Mouse (Mus musculus) small intestine, adult 2 months (tissue): ENCODE measurements around the gene Ptprd. TPM values are rescaled to one million over a fixed set of nuclear protein-coding genes. Genes with fewer than 3 reads are reported as not detected.

ENCODE experiments used
- H3K27ac ChIP-seq: fragments of 200-500 bp; 2 replicates; pipeline ENCODE4 v1.5.1; 2012; ENCODE audit warnings: low read depth, low read length, control low read depth, inconsistent platforms; ENCODE audit not compliant: insufficient read depth
- H3K27me3 ChIP-seq: fragments of 200-500 bp; 2 replicates; pipeline ENCODE4 v1.6.1; 2012; ENCODE audit warnings: mild to moderate bottlenecking, moderate library complexity, low read length, inconsistent platforms; ENCODE audit not compliant: control insufficient read depth, insufficient read depth
- H3K36me3 ChIP-seq: fragments of 200-500 bp; 2 replicates; pipeline ENCODE4 v1.6.1; 2012; ENCODE audit warnings: mild to moderate bottlenecking, low read length, control low read depth, inconsistent platforms; ENCODE audit not compliant: control insufficient read depth, insufficient read depth
- H3K4me1 ChIP-seq: fragments of 200-500 bp; 2 replicates; pipeline ENCODE4 v1.6.1; 2012; ENCODE audit warnings: low read length, inconsistent platforms, mixed read lengths; ENCODE audit not compliant: control insufficient read depth, insufficient read depth, insufficient read length
- H3K4me3 ChIP-seq: fragments of 200-500 bp; 2 replicates; pipeline ENCODE4 v1.5.1; 2012; ENCODE audit warnings: low read depth, mild to moderate bottlenecking, control low read depth, inconsistent platforms, low read length, moderate library complexity
- CTCF ChIP-seq: fragments of 200-500 bp; IDR thresholded peaks from 2 replicates; pipeline ENCODE4 v1.5.1; 2012; ENCODE audit warnings: low read depth, mild to moderate bottlenecking, control low read depth, inconsistent platforms, low read length, moderate library complexity, mixed read lengths; ENCODE audit not compliant: insufficient replicate concordance, insufficient read length; ENCODE audit errors: extremely low read depth
- POLR2A ChIP-seq: fragments of 200-500 bp; IDR thresholded peaks from 2 replicates; pipeline ENCODE4 v1.6.1; 2012; ENCODE audit warnings: low read depth, mild to moderate bottlenecking, control low read depth, inconsistent platforms, low read length, moderate library complexity
- WGBS: fragments of 180-500 bp; shearing (Covaris S2); methylation state at CpG from one replicate; pipeline ENCODE4 v1.1.7; 2018; 5-methylcytosine and 5-hydroxymethylcytosine counted together
- polyA plus RNA-seq: library from polyadenylated mRNA; depleted of rRNA; stranded (reverse); fragments of >200 nt; gene quantifications from 2 replicates; pipeline ENCODE4 v1.2.3, GENCODE M21; 2012

Gene Ptprd
- polyA plus RNA-seq, 1 experiment: 1.5 TPM

DNA sequence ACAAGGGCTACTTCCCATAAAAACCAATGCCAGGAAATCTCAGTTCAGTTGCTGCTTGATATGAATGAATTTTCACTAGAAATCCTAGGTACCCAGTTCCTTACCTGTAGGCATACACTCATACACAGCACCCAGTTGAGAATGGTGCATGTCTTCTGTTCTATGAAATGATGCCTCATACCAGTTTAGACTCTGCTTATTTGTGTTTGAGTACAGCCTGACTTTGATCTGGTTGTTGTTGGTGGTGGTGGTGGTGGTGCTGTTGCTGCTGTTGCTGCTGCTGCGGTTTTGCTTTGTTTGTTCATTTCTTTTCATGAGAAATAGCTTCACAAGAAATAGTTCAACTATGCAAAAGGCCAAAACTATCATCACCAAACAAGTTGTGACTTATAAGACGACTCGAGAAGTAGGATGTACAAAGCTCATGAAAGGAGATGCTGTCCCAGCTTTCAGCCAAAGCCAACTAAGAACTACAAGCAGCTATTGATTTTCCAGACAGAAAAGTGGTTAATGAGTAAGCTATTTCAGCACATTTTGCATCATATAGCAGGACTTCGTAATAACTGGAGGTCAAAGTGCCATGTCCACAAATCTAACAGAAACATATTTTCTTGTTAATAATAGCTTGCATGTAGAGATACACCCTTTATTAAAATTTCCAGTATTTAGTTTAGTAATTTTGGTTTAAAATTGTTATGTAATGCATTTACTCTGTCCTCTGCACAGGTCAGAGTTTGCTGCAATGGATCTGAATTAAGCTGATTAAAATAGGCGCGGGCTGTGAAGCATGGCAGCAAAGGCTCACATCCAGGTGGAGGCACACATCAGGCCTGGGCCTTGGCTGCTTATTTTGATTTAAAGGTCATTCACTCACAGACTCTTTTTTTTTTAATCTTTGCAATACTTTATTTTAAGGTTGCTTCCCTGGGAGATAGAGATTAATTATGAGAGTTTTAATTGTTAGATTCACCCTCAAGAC lies 1270.1 kb downstream of the Ptprd start:
- Histone ChIP-seq H3K27me3 (no peaks in the 10 kb centered on the region), H3K4me1 (no peaks in the 10 kb centered on the region), H3K4me3 (no peak overlapping the region), H3K36me3 (no peaks in the 10 kb centered on the region), H3K27ac (no peak overlapping the region)
- WGBS: 34% methylated on average over 6 of the region's 6 CpGs
- TF ChIP-seq CTCF (no peak), POLR2A (no peak)

DNA sequence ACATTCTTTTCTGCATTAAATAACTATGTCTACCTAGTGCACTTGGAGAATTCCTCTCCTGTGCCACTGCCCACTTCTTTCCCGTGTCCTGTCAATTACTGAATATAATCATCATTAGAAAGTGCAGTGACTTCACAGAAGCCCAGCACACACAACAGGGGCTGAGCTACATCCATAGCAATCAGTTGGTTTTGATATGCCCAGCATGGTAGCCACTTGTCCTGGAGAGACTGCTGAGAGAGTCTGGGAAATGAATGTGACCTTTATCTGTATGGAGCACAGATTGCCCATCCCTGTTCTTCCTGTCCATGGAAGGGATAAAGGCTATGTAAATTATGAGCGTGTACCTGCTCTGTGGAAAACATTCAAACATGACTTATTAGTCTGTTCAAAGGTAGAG lies 1280.2 kb downstream of the Ptprd start:
- no peak overlapping the region for H3K4me3 ChIP-seq
- 69% methylated on average over 2 of the region's 2 CpGs for WGBS
- H3K27ac ChIP-seq: no peak overlapping the region
- no peaks in the 10 kb centered on the region for H3K27me3 ChIP-seq
- TF ChIP-seq CTCF: no peak
- no peak for TF ChIP-seq POLR2A
- H3K36me3 ChIP-seq: no peaks in the 10 kb centered on the region
- H3K4me1 ChIP-seq: no peaks in the 10 kb centered on the region

DNA sequence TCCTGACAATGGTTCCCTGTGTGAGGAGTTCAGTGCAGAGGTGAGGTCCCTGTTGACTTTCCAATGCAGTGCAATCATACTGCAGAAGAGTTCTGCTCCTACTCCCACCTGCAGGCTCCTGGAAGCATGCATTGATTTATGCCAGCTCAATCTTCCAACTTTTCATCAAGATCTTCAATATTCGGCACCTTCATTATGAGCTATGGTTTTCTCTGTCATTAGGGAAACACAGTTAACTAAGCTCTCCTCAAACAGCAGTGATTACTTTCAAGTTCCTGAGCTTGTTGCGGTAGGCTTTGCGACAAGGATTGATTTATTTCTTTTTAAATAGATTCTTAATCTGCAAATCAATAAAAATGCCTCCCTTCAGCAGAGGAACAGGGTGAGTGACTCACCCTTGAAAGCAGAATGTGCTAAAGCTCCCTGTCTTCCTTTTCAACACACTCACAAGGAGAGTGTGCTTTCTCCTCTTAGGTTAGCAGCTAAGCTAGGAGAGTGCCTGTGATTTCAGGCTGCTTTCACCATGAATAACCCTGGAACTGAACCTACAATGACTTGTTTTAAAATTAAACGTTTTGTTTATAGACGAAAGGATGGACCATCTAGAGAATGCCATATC lies 1298.1 kb downstream of the Ptprd start:
- H3K4me3 ChIP-seq: no peak overlapping the region
- no peak overlapping the region for H3K27ac ChIP-seq
- H3K36me3 ChIP-seq: no peaks in the 10 kb centered on the region
- TF ChIP-seq POLR2A: no peak
- TF ChIP-seq CTCF: no peak
- WGBS: 38% methylated on average over 5 of the region's 5 CpGs
- H3K4me1 ChIP-seq: no peaks in the 10 kb centered on the region
- H3K27me3 ChIP-seq: no peaks in the 10 kb centered on the region

DNA sequence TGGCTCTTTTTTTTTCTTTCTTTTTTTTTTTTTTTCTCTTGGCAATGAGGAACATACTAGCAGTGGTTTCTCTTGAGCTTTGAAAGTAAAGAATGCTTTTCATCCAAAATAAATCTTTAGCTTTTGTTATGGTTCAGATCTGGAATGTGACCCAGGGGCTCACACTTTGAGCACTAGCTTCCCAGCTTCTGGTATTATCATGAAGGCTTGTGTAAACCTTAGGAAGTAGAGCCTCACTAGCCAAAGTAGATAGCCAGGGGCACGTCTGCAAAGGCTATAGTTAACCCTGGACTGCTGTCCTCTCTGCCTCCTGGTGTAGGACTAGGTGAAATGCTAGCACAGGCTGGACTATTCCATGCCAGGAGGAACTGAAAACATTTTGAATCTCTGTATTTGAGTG lies 1310.1 kb downstream of the Ptprd start:
- no peak overlapping the region for H3K27ac ChIP-seq
- H3K27me3 ChIP-seq: no peaks in the 10 kb centered on the region
- H3K36me3 ChIP-seq: no peaks in the 10 kb centered on the region
- 38% methylated on average over 1 of the region's 1 CpGs for WGBS
- no peak overlapping the region for H3K4me3 ChIP-seq
- H3K4me1 ChIP-seq: no peaks in the 10 kb centered on the region
- no peak for TF ChIP-seq CTCF
- TF ChIP-seq POLR2A: no peak

DNA sequence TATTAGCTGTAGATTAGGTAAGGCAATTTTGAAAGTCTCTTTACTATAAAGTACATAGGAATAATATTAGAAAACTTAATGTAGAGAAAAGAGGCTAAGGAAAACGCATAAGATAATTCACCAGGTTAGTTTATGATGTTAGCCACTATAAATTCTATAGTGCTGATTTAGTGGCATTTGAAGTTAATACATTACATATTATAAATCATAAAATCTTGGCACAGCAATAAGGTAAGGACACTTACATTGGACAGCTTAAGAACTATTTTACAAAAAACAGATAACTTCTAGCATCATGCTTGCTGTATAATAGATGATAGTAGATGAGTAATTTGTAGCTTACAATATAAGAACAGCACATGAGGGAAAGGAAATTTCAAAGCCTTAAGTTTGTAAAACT lies 1322.1 kb downstream of the Ptprd start:
- no peak overlapping the region for H3K27ac ChIP-seq
- H3K4me1 ChIP-seq: no peaks in the 10 kb centered on the region
- no peak overlapping the region for H3K4me3 ChIP-seq
- WGBS: 20% methylated on average over 1 of the region's 1 CpGs
- no peaks in the 10 kb centered on the region for H3K36me3 ChIP-seq
- no peaks in the 10 kb centered on the region for H3K27me3 ChIP-seq
- TF ChIP-seq POLR2A: no peak
- TF ChIP-seq CTCF: no peak

DNA sequence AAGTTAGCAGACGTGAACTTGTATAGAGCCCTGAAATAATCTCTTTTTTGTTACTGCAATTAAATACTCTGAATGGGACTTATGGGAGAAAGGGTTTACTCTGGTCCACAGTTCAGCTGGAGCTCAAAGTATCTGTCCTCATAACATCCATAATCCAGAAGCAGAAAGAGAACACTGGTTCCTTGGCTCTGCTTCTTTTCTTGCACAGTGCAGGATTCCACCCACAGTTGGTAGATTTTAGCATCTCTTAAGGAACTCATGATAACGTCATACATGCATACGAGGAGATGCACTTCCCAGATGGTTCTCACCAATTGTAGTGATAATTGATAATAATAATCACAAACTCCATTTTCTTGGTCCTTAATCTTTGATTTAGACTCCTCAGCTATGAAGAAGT lies 1330.2 kb downstream of the Ptprd start:
- TF ChIP-seq POLR2A: no peak
- TF ChIP-seq CTCF: no peak
- H3K27me3 ChIP-seq: no peaks in the 10 kb centered on the region
- 68% methylated on average over 3 of the region's 3 CpGs for WGBS
- no peaks in the 10 kb centered on the region for H3K4me1 ChIP-seq
- H3K27ac ChIP-seq: no peak overlapping the region
- H3K4me3 ChIP-seq: no peak overlapping the region
- no peaks in the 10 kb centered on the region for H3K36me3 ChIP-seq

DNA sequence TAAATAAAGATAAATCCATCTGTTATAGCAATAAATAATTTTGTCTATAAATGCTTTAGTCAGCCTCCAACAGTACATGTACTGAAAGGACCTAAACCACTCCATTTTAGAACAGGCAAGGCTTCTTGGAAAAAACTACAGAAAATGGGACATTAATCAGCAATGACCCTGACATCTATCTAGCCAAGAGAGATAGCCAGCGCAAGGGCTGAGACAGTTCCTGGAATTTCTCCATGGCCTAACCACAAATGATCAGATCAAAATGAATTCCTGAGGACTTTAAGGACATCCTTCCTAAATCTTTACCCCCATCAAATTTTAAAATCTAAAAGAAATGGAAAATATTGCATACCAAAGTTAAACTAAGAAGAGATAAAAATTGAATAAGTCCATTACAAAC lies 1340.8 kb downstream of the Ptprd start:
- no peak for TF ChIP-seq POLR2A
- TF ChIP-seq CTCF: no peak
- Histone ChIP-seq H3K27me3 (no peaks in the 10 kb centered on the region), H3K4me3 (no peak overlapping the region), H3K4me1 (no peaks in the 10 kb centered on the region), H3K36me3 (no peaks in the 10 kb centered on the region), H3K27ac (no peak overlapping the region)
- 80% methylated on average over 1 of the region's 1 CpGs for WGBS
